Mouse (Mus musculus) cerebellum, adult 8-10 months (tissue): ENCODE results near the gene Frmd5.

Experiments
- DNase-seq: peaks from one replicate; pipeline ENCODE4 v3.0.0; 2022

Frmd5 gene

DNA sequence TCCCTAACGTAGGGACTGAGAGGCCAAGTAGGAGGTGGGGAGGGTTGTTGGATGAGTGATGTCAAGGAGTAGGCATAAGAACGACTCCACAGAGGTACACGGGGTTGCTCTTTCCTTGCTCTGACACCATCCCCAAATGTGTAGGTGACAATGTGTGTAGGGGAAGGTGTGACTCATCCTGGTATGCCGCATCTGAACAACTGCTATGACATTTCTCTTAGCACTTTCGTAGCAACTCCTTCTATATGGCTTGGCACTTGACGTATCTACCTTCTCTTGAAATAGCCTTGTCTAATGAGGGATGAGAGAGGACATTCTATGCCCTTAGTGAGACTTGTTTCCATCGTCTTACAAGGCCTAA is 191.7 kb downstream of the Frmd5 start:
- DNase-seq, result no peak

DNA sequence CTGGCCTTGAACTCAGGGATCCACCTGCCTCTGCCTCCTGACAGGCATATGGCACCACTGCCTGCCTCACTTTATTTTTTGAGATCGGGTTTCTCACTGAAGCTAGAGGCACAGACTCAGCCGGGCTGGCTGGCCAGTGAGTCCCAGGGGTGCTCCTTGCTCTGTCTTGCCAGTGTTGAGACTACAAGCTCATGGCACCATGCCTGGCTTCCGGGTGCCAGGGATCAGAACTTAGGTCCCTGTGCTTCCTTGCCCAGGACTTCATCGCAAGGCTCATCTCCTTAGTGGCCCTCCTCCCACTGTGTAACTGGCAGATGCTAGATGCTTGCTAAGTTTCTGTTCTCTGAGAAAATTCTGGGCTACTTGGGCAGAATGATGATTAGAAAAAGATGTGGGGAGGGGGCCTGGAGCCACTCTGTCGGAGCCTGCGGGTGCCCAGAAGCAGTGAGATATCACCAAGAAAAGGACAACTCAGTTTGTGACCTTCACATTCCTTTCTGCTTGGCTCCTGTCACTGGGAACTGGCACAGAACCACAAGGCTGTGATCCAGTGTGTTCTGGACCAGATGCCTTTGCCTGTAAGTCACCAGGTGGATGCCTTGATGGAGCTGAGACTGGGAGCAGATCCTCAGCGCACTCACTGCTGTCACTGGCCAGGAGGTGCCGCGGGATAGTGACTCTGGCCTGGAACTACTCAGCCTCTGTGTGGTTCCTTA is 192.2 kb downstream of the Frmd5 start:
- DNase-seq, result peak; percentile 47

DNA sequence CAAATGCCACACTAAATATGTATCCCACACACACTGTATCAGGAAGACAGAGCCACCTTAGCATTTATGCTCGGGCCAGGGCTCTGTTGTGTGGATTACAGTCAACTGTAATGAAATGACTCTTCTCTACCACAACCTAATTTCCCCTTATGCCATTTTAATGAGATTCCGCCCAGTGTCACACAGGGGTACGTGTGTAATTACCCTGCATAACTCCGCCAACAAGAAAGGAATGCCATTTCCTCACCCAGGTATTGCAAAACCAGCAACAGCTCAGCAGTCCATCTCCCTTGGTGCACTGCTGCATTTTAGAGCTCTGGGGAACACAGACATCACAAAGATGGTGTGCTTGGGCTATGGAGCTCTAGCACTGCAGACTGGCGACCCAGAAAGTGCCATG is 194.8 kb downstream of the Frmd5 start:
- DNase-seq, result no peak

DNA sequence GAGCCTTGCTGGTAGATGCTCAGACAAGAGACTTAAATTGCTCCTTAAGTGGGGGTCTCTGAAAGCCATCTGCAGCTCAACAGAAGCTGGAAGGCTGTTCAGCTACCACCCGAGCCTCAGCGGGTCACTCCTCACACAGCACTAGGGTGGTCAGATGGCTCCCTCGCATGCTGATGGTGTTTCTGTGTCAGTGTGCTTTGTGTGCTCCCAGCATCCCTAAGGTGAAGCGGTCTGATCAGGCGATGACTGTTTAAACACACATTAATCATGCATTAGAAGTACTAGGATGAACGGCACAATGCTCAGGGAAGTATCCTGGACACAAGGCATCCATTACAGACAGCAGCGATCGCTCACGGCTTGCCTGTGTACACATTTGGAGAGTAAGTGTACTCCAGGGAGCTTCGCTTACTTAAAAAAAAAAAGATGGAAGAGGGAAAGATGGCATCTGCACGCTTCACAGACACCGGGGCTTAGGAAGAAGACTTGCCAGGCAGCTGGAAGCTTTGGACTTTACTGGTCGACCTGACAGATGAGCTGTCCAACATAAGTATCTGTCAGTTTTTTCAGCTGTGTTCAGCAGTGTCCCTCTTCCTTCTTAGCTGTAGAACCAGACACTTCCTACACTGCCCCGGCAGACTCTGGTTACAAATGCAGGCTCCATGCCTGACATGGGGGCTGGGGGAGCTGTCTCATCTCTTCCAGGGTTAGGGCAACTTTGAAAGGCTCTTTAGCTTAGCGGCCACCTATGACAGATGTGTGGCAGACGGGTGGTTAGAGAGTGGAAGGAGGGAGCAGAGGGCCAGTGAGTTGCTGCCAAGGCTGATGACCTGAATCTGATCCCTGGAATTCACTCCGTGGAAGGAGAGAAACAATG is 196.6 kb downstream of the Frmd5 start:
- DNase-seq, result no peak

DNA sequence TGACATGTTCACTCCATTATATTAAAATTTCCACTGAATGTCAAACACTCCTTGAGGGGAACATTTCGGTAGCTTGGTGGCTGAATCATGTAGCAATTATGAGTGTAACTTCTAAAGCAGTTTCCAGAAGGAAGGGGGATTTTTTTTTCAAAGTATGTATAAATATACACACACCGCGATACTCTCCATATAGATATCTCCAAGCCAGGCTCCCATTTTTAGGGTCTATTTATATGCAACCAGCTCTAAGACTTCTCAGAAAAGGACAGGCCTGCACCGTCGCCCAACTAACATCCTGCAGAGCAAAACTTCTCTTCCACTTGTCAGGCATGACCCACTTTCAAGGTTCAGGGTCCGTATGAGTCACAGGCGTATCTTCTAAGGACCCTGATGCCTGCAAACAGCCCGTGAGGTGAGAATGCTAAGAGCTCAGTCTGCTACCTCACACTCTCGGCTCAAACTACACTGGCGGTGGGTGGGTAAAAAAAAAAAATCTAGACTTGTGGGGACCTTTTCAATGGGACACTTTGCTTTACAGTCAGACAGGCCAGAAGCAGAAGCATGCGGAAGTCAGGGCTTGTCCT is 197.7 kb downstream of the Frmd5 start:
- DNase-seq, result no peak

DNA sequence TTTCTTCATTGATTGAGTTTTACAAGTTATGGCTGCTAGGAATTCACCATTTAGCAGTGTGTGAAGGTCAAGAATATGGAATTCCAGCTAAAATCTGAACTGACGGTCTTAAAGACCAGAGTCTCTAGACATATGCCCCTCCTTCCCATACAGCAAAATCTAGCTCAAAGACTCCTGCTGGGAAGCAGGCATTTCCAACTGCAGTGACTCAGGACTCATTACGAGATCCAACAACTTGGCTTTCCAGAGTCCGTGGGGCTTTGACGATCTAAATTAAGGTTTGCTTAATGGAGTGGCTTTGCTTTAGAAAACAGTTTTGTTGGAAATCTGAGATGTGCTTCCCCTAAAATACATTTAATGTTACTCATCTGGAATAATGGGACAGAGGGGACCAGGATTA is 204.5 kb downstream of the Frmd5 start:
- DNase-seq, result no peak

DNA sequence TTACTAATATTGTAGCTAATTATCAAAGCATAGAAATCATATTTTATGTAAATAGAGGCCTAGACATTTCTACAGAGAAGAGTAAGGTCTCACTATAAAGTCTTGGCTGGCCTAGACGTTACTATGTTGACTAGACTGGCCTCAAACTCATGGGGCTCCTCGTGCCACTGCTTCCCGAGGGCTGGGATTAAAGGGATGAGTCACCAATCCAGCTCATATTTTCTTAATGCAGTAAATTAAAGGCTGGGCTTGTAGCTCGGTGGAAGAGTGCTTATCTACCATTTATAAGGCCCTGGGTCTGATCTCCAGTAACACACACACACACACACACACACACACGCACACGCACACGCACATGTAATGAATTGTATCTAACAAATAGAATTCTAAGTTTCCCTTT is 205.3 kb downstream of the Frmd5 start:
- DNase-seq, result no peak

DNA sequence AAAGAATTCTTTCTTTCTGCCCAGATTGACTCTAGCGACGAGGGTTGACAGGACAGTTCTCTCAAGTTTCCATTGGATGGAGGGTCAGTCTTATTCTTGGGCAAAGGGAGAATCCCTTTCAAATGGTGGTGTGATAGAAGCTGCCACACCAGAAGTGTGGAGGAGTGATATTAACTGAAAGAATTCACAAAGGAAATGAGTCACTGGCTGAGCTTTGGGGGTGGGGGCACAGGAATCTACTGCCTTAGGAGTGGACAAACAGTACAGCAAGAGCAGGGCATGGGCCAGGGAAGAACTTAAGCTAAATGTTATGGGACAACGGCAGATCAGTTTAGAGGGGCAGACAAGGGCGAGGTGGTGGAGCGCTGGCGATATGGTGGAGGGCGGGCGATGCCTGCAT is 206.2 kb downstream of the Frmd5 start:
- no peak for DNase-seq

DNA sequence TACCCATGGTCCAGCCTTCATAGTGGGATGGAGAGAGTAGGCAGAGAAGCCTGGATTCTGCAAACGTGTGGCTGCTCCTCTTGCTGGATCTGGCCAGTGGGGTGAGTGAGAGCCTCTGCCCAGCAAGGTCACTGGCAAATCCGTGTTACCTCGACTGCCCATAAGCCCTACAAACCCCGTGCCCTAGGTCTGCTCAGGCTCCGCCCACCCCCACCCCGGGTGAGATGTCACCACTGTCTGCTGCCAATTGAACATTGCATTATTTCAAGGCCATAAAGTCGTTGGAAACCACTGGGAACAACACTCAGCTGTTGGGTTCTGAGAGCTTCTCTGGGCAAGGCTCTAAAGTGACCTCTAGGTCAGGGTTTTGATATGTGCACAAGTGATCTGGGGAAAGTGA is 208.6 kb downstream of the Frmd5 start:
- DNase-seq, result no peak

DNA sequence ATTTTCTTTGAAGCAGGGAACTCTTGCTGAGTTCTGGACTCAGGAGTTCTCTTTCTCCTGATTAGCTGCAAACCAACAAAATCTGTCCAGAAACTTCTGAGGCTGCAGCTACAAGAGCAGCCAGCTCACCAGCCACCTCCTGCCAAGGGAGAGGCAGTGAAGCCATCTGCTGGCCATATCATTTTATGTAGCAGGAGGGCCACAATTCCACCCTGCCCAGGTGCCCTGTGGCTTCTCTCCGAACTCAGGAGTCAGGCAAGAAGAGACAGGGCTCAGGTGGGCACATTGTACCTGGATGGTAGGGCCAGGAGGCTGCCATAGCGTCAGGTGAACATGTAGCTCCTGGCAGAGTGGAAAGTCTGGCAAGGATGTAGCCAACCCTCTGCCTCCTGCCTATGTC is 210.3 kb downstream of the Frmd5 start:
- DNase-seq, result peak; percentile 66

DNA sequence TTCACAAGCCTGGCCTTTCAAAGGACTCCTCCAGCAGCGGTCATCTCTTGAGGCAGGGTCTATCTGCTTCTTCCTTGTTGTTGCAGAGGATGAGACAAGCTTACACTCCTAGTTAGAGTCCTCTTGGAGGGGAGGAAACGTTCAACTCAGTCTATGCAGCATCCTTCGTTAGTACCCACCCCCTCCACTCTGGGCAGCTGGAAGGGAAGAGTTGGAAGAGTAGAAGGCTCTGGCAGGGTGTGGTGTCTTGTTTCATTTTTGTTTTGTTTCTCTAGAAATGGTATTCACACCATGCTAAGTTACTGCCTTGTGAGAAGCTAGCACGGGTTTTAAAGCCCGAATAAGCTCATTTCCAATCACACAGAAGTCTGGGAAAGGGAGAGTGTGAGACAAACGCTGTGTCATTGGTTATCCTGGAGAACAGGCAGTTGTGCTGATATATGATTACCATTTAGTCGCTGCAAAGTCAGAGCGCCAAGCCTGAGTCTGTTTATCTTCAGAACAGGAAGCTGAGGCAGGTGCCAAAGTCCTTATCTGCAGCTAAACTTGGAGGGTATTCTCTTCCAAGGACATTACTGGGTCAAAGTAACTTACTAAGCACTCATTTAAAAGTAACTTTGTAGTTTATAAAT is 212.1 kb downstream of the Frmd5 start:
- no peak for DNase-seq

DNA sequence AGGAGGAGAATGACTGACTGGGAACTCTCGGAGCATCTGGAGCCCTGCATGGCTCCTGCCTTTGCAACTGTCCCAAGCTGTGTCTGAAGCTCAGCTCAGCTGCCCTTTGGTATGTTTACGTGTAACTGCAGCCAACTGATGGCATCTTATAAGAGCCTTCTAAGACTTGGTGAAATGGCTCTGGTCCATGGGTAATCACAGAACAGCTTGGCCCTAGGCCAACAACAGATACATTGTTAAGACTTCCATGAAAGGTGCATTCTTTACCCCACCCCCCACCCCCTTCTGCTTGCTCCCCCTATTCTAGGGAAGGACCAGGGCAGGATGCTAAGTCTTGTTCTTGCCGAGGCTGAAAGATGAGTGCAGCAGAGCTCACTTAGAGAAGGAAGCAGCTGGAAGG is 212.8 kb downstream of the Frmd5 start:
- DNase-seq, result no peak

DNA sequence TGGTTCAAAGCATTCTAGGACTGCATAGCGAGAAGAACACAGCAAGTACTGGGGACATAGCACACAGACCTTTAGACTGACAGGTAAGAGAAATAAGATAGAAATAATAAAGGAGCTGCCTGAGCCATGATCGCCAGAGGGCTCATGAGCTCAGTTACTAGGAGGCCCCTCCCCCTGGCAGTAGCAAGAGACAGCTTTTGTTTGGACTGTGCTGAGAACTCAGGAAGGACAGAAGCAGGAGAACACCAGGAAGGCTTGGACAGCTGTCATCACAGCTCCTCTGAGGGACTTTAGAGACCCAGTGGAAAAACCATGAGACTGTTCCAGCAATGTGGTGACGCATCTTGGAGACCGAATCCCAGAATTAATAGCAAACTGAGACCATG is 218.6 kb downstream of the Frmd5 start:
- peak; percentile 33 for DNase-seq

DNA sequence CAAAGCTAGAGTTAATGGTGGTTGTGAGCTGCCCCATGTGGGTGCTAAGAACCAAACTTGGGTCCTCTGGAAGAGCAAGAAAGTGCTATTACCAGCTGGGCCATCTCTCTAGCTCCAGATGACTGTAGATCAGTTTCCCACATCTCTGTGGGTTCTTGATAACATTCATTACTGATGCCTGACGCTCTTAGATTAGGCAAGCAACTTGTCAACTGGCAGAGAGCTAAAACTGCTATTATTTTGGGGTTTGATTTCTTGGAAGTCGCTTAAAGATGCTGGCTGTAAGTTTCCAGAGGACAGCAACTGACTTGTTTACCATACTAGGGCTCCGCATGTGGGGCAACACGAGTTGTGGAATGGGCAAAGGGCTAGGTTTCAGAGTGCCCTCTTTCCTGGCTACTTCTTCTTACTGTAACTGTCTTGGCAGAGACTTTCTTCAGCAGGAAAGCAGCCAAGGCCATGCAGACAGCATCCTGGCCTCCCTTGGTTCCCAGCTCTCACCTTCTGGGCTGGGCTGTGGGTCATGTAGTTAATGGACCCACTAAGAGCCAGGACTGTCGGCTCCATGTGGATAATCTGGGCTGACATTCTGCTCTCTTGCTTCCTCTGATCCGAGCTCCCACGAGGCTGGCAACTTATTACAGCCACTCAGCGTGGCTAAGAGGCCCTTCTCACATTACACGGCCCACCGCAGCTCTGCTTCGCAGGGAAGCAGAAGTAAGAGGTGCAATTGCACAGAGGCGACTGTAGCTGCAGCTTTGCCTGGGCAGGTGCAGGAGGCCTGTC is 219.2 kb downstream of the Frmd5 start:
- peak; percentile 55 for DNase-seq

DNA sequence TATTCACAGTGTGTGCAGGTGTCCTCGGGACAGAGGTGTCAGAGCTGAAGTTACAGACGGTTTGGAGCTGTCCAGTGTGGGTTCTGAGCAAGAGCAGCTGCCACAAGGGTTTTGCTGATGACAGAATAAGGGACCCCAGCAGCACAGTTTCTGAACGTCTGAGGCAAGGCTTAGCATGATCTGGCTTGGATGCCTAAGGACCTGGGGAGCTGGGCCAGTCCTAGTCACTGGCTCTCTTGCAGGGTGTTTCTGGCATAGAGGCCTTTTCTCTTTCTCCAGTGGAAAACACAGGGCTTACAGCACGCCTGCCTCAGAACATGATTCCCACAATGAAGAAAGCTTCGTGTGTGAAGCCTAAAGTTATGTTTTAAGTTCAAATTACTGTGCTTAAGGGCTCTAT is 222.2 kb downstream of the Frmd5 start:
- no peak for DNase-seq

DNA sequence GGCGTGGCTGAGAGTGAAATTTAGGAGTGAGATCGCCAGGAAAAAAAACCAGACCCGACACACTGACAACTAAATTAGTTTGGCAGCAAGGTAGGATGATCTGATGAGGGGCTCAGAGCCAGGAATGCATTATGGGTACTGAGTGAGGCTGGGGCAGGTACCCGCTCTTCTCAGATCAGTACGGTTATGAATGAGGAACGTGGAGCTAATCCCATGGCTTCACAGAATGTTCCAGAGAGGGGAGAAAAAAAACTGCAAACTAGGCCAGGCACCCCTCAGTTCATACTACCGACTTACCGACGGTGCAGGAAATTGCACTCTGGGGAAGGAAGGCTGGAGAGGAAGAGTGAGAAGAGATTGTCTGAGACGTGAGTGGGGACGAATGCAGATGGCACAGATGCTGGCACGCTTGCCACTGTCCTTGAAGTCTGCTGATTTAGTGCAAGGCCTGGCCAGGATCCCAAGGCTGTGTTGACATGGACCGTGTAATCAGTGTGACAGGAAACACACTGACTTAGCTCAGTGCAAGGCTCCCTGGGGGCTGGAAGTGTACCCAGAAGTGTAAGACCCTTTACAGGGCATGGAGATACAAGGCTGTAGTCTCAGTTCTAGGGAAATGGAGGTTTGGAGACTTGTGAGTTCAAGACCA is 223.3 kb downstream of the Frmd5 start:
- peak; percentile 43 for DNase-seq

DNA sequence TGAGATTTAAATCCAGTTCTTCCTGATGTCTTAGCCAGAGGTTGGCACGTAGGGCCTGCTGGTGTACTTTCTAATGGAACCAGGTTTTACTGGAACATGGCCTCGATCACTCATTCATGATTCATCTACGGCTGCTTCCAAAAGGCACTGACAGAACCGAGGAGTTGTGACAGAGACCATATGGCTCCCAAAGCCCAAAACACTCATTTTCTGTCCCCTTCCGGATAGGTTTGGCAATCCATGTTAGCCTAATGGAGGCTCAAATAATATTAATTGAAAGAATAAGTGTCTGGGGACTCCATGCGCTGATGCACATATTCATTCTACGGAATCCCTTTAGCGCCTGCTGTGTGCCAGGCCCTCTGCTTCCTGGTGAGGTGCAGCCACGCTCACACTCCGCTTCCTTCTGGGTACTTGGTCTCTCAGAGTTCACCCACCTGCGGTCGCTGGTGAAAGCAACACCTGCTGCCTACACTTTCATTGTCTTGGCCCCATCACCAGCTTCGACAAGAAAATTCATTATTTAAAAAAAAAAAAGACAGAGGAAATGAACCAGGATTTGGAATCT is 224.0 kb downstream of the Frmd5 start:
- peak; percentile 43 for DNase-seq

DNA sequence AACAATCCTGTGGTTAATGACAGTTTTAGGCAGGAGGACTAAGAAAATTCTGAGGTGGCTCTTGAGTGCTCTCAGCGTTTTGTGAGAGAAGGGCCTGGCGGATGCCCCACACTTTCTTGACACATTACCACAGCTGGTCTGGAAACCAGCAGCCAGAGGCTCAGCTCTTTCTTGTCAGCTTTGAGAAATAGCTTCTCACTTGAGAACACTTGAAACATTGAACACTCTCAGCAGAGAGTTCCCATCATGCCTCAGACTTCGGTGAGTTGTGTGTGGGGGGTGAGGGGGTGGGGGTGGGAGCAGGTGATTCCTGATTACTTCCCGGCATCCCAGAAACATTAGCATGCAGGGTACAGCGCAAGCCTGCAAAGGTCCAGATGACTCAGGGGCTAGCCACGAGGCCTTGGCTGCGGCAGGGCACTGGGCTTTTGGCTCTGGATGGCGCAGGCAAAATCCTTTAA is 231.1 kb downstream of the Frmd5 start:
- DNase-seq, result no peak

DNA sequence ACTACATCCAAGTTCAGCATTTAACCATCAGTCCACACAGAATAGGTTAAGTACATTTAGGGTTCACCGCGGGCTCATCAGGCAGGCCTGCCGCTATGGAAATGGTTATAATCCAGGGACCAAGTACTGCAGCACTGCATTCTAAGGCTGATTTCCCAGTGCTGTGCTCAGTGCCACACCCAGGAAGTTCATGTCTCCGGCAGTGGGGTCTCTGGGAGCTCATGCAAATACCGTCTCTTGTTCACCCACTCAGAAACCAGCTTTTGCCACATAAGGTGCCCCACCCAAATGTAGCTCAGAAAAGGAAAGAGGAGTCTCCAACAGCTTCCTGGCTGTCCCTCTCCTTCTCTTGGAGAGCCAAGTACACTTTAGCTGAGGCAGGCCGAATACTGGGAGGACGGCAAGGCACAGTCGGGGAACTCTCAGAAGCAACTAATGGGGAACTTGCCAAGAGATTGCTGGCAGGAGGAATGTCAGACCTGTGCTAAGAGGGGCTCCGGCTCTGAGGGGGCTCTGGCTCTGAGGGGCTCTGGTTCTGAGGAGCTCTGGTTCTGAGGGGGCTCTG is 232.7 kb downstream of the Frmd5 start:
- DNase-seq, result no peak

DNA sequence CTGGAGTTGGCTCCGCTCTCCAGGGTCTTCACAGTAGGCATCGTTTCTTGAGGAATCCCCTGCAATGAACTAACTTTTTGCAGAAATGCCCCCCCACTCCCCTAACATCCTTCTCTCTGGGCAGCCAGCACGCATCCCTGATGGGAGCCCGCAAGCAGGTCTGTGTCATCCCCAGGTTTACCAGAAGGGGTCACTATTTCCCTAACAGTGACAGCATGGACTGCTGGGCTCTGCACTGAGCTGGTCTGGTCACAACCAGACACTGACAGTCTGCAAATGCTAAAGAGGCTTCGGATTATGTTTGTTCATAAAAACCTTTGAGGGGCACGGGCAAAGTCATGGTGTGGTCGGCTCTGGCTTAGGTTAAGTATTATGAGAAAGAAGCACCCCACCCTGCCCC is 235.1 kb downstream of the Frmd5 start:
- DNase-seq, result peak; percentile 89

DNA sequence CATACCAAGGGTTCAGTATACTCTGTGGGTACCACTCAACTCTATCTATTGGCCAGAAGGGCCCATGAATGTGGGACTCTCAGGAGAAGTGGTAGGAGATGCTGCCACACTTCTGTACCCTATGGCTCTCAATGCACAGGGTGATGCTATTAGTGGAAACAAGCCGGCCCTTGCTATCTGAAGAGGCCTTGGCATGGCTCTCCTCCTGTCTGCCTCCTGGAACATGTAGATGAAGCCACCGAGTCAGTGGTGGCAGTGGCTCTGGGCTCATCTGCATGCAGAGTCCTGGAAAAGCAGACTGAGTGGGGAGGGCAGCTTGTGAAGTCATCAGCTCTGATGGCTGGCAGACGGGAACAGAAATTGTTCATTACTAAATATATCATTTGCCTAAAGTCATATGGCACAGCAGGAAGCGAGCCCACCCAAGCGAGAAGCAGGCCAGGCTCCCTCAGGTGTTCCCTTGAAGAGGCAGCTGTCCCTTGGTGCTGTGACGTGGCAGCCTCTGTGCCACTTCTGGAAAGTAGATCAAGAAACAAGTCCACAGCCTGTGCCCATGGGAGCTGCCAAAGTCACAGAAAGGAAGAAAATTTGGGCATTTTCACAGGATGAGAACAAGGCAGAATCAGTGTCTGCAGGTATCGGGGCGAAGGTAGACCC is 235.8 kb downstream of the Frmd5 start:
- DNase-seq, result no peak
